Mouse (Mus musculus): ENCODE data around the gene Tlr9. TPM values are rescaled to one million over a fixed set of nuclear protein-coding genes. Genes with fewer than 3 reads are reported as not detected.
A peak's percentile ranks its signal among the peaks of the same experiment; 100 is the strongest.

Tlr9 gene
- polyA plus RNA-seq, 1 experiment from 2014 or later = 0.16 TPM

- Histone ChIP-seq H3K36me3 (replicated peaks; ENCODE audit: insufficient read depth, low read length) (no peaks in the 10 kb centered on the region), H3K4me3 (ENCODE audit: low read depth, low read length) (peak overlapping the region; percentile 35), H3K9me3 (ENCODE audit: low read length) (no peaks in the 10 kb centered on the region), H3K27ac (ENCODE audit: low read depth) (no peak overlapping the region), H3K27me3 (ENCODE audit: insufficient read depth, low read length) (peaks cover 4% of the 10 kb centered on the region; the same call in 1 of the 2 replicates), H3K4me2 (ENCODE audit: low read depth, low read length) (peak overlapping the region; percentile 67), H3K4me1 (ENCODE audit: insufficient read depth) (peaks cover 11% of the 10 kb centered on the region), H3K9ac (replicated peaks) (peak overlapping the region; percentile 4)
- peak; percentile 40 for TF ChIP-seq CTCF (IDR thresholded peaks at IDR 0.05; ENCODE audit: low read depth)
- no peak for TF ChIP-seq EP300 (IDR thresholded peaks at IDR 0.05; ENCODE audit: low read depth)
- WGBS (ENCODE audit: insufficient replicate concordance) = 5% methylated on average over 34 of the region's 34 CpGs
- DNase-seq = no peak
- ATAC-seq = 0 out of 2 replicates have a peak, but pooled peaks have one; percentile 4
Observed at GRCm38 (mm10) chr9:106226151-106226682, 3.8 kb downstream of the Tlr9 start.

- H3K4me3 ChIP-seq (ENCODE audit: low read depth, low read length) = no peak overlapping the region
- no peak overlapping the region for H3K9ac ChIP-seq (replicated peaks)
- peaks cover 11% of the 10 kb centered on the region for H3K4me1 ChIP-seq (ENCODE audit: insufficient read depth)
- H3K4me2 ChIP-seq (ENCODE audit: low read depth, low read length) = no peak overlapping the region
- peaks cover 3% of the 10 kb centered on the region; the same call in 1 of the 2 replicates for H3K36me3 ChIP-seq (replicated peaks; ENCODE audit: insufficient read depth, low read length)
- H3K27me3 ChIP-seq (ENCODE audit: insufficient read depth, low read length) = peaks cover 4% of the 10 kb centered on the region; the same call in 1 of the 2 replicates
- ATAC-seq (peak; percentile 22), DNase-seq (no peak)
- 58% methylated on average over 8 of the region's 8 CpGs for WGBS (ENCODE audit: insufficient replicate concordance)
- H3K9me3 ChIP-seq (ENCODE audit: low read length) = no peaks in the 10 kb centered on the region
- H3K27ac ChIP-seq (ENCODE audit: low read depth) = no peak overlapping the region
- TF ChIP-seq CTCF (IDR thresholded peaks at IDR 0.05; ENCODE audit: low read depth) (no peak), EP300 (IDR thresholded peaks at IDR 0.05; ENCODE audit: low read depth) (peak; percentile 36; the same call in 1 of the 2 replicates)
Observed at GRCm38 (mm10) chr9:106227790-106228429, 5.5 kb downstream of the Tlr9 start.

GRCm38 (mm10) chr9:106230051-106230733 lies 7.8 kb downstream of the Tlr9 start:
- peaks cover 24% of the 10 kb centered on the region for H3K36me3 ChIP-seq (replicated peaks; ENCODE audit: insufficient read depth, low read length)
- H3K4me1 ChIP-seq (ENCODE audit: insufficient read depth) = peaks cover 11% of the 10 kb centered on the region
- H3K4me2 ChIP-seq (ENCODE audit: low read depth, low read length) = no peak overlapping the region
- H3K27me3 ChIP-seq (ENCODE audit: insufficient read depth, low read length) = peaks cover 4% of the 10 kb centered on the region; the same call in 1 of the 2 replicates
- no peaks in the 10 kb centered on the region for H3K9me3 ChIP-seq (ENCODE audit: low read length)
- no peak overlapping the region for H3K4me3 ChIP-seq (ENCODE audit: low read depth, low read length)
- peak; percentile 52 for ATAC-seq
- peak overlapping the region; percentile 58 for H3K27ac ChIP-seq (ENCODE audit: low read depth)
- TF ChIP-seq EP300 (IDR thresholded peaks at IDR 0.05; ENCODE audit: low read depth) = no peak
- TF ChIP-seq CTCF (IDR thresholded peaks at IDR 0.05; ENCODE audit: low read depth) = no peak
- no peak for DNase-seq
- WGBS (ENCODE audit: insufficient replicate concordance) = 51% methylated on average over 9 of the region's 9 CpGs
- H3K9ac ChIP-seq (replicated peaks) = no peak overlapping the region

- Histone ChIP-seq H3K4me1 (ENCODE audit: insufficient read depth) (peaks cover 10% of the 10 kb centered on the region), H3K27ac (ENCODE audit: low read depth) (peak overlapping the region; percentile 58), H3K4me2 (ENCODE audit: low read depth, low read length) (no peak overlapping the region), H3K36me3 (replicated peaks; ENCODE audit: insufficient read depth, low read length) (peaks cover 29% of the 10 kb centered on the region), H3K4me3 (ENCODE audit: low read depth, low read length) (no peak overlapping the region), H3K27me3 (ENCODE audit: insufficient read depth, low read length) (peaks cover 4% of the 10 kb centered on the region; the same call in 1 of the 2 replicates), H3K9ac (replicated peaks) (no peak overlapping the region), H3K9me3 (ENCODE audit: low read length) (no peaks in the 10 kb centered on the region)
- DNase-seq (no peak), ATAC-seq (no peak)
- WGBS (ENCODE audit: insufficient replicate concordance) = 33% methylated on average over 3 of the region's 3 CpGs
- TF ChIP-seq EP300 (IDR thresholded peaks at IDR 0.05; ENCODE audit: low read depth) (no peak), CTCF (IDR thresholded peaks at IDR 0.05; ENCODE audit: low read depth) (peak; percentile 38; the same call in 1 of the 2 replicates)
Observed at GRCm38 (mm10) chr9:106230734-106231106, 8.3 kb downstream of the Tlr9 start.

GRCm38 (mm10) chr9:106231220-106231619 lies 8.8 kb downstream of the Tlr9 start:
- whole genome bisulfite sequencing (ENCODE audit: insufficient replicate concordance) = 60% methylated on average over 7 of the region's 7 CpGs
- H3K4me2 ChIP-seq (ENCODE audit: low read depth, low read length) = no peak overlapping the region
- H3K4me3 ChIP-seq (ENCODE audit: low read depth, low read length) = no peak overlapping the region

GRCm38 (mm10) chr9:106231816-106232215 lies 9.4 kb downstream of the Tlr9 start:
- Histone ChIP-seq H3K9me3 (ENCODE audit: low read length) (no peaks in the 10 kb centered on the region), H3K27me3 (ENCODE audit: insufficient read depth, low read length) (no peaks in the 10 kb centered on the region), H3K4me3 (ENCODE audit: low read depth, low read length) (no peak overlapping the region), H3K4me2 (ENCODE audit: low read depth, low read length) (no peak overlapping the region), H3K4me1 (ENCODE audit: insufficient read depth) (peaks cover 6% of the 10 kb centered on the region), H3K27ac (ENCODE audit: low read depth) (no peak overlapping the region), H3K9ac (replicated peaks) (no peak overlapping the region), H3K36me3 (replicated peaks; ENCODE audit: insufficient read depth, low read length) (peaks cover 39% of the 10 kb centered on the region)
- TF ChIP-seq EP300 (IDR thresholded peaks at IDR 0.05; ENCODE audit: low read depth) (no peak), CTCF (IDR thresholded peaks at IDR 0.05; ENCODE audit: low read depth) (no peak)
- ATAC-seq = no peak
- DNase-seq = no peak
- 71% methylated on average over 4 of the region's 4 CpGs for WGBS (ENCODE audit: insufficient replicate concordance)

More at GRCm38 (mm10) chr9:106231220-106231619, 8.8 kb downstream of the Tlr9 start:
- no peaks in the 10 kb centered on the region for H3K9me3 ChIP-seq (ENCODE audit: low read length)
- TF ChIP-seq EP300 (IDR thresholded peaks at IDR 0.05; ENCODE audit: low read depth) = no peak
- no peak overlapping the region for H3K9ac ChIP-seq (replicated peaks)
- no peak overlapping the region for H3K27ac ChIP-seq (ENCODE audit: low read depth)
- H3K36me3 ChIP-seq (replicated peaks; ENCODE audit: insufficient read depth, low read length) = peaks cover 33% of the 10 kb centered on the region
- H3K4me1 ChIP-seq (ENCODE audit: insufficient read depth) = peaks cover 5% of the 10 kb centered on the region
- DNase-seq (no peak), ATAC-seq (no peak)
- peaks cover 2% of the 10 kb centered on the region; the same call in 1 of the 2 replicates for H3K27me3 ChIP-seq (ENCODE audit: insufficient read depth, low read length)

Data from liver, postnatal 0 days (tissue).